Mouse (Mus musculus) liver, embryonic 12.5 days (tissue): ENCODE data around the gene Krtcap2. TPM values are rescaled to one million over a fixed set of nuclear protein-coding genes. Genes with fewer than 3 reads are reported as not detected.
A peak's percentile ranks its signal among the peaks of the same experiment; 100 is the strongest.

Source experiments
- ATAC-seq: fragments of 200-750 bp; cut with Nextera tagmentation; 2 replicates; pipeline ENCODE4 v1.8.0; 2017; ENCODE audit warnings: moderate number of reproducible peaks, mild to moderate bottlenecking, moderate library complexity
- H3K27ac ChIP-seq: fragments of 300-500 bp; sonication (generic); 2 replicates; pipeline ENCODE4 v1.5.1; 2016; ENCODE audit warnings: mild to moderate bottlenecking
- H3K27me3 ChIP-seq: fragments of 300-500 bp; sonication (generic); replicated peaks from 2 replicates; pipeline ENCODE4 v1.6.1; 2016; ENCODE audit warnings: mild to moderate bottlenecking, moderate library complexity
- H3K36me3 ChIP-seq: fragments of 300-500 bp; sonication (generic); 2 replicates; pipeline ENCODE4 v1.6.1; 2016; ENCODE audit warnings: mild to moderate bottlenecking, moderate library complexity
- H3K4me1 ChIP-seq: fragments of 300-500 bp; sonication (generic); 2 replicates; pipeline ENCODE4 v1.6.1; 2016
- H3K4me2 ChIP-seq: fragments of 300-500 bp; sonication (generic); 2 replicates; pipeline ENCODE4 v1.6.1; 2016; ENCODE audit warnings: mild to moderate bottlenecking, moderate library complexity
- H3K4me3 ChIP-seq: fragments of 300-500 bp; sonication (generic); 2 replicates; pipeline ENCODE4 v1.5.1; 2016; ENCODE audit warnings: mild to moderate bottlenecking, moderate library complexity
- H3K9ac ChIP-seq: fragments of 300-500 bp; sonication (generic); 2 replicates; pipeline ENCODE4 v1.6.1; 2016; ENCODE audit warnings: mild to moderate bottlenecking, moderate library complexity
- H3K9me3 ChIP-seq: fragments of 300-500 bp; sonication (generic); replicated peaks from 2 replicates; pipeline ENCODE4 v1.6.1; 2016; ENCODE audit warnings: mild to moderate bottlenecking, moderate library complexity
- WGBS: fragments of 180-500 bp; shearing (Covaris S2); methylation state at CpG from one replicate; pipeline ENCODE4 v1.1.7; 2016; ENCODE audit not compliant: insufficient replicate concordance; 5-methylcytosine and 5-hydroxymethylcytosine counted together
- polyA plus RNA-seq: library from polyadenylated mRNA; unstranded; fragments of >200 nt; fragmentation: Nextera tagmentation; extraction: Ambion mirVana; gene quantifications from 2 replicates; pipeline ENCODE4 v1.2.1, GENCODE M21; 2016

Krtcap2 gene
- polyA plus RNA-seq, 1 experiment from 2014 or later, result 187 TPM

DNA sequence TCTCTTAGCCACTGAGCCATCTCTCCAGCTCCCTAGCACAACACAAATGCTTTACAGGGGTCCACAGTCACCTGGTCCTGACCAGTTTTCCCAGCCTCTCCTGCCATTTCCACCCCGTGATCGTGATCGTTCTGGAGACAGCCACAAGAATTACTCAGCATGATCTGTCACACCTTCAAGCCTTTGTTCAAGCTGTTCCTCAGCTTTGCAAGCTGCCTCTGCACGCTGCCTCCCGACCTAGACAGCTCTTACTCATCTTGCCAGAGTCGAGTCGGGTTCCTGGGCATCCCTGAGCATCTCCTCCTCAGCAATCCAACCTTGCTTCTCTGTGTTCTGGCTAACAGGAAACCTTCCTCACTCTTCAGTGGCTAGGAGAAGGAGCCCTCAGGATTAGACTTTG is 13.3 kb downstream of the Krtcap2 start, which contains the start of gene Dpm3:
Dpm3 (plus strand) TSS at position 283 of the 400 bp plus-strand sequence.
- no peak for ATAC-seq
- H3K4me1 ChIP-seq, result peaks cover 11% of the 10 kb centered on the region; the same call in 1 of the 2 replicates
- no peak within 1 kb of the TSS for H3K9ac ChIP-seq
- no peak within 1 kb of the TSS for H3K27ac ChIP-seq
- H3K9me3 ChIP-seq, result no peaks in the 10 kb centered on the region
- WGBS, result 45% methylated on average over 7 of the region's 7 CpGs
- no peak within 1 kb of the TSS for H3K4me3 ChIP-seq
- no peaks in the 10 kb centered on the region for H3K36me3 ChIP-seq
- H3K4me2 ChIP-seq, result no peak within 1 kb of the TSS
- H3K27me3 ChIP-seq, result peaks cover 47% of the 10 kb centered on the region

DNA sequence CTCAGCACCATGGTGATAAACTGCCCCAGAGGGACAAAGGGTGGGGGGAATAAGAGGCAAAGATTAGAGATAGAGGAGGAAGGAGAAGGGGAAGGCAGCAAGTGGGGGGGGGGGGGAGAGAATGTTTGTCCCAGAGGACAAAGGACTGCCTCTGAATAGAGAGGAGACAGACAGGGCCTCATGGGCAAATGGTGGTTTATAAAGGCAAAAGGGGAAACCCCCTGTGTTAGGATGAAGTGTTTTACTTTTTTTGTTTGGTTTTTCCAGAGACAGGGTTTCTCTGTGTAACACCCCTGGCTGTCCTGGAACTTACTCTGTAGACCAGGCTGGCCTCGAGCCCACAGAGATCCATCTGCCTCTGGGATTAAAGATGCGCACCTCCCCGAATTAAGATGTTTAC is 14.4 kb downstream of the Krtcap2 start:
- H3K9me3 ChIP-seq, result no peaks in the 10 kb centered on the region
- no peak overlapping the region for H3K4me3 ChIP-seq
- no peak overlapping the region for H3K27ac ChIP-seq
- peaks cover 8% of the 10 kb centered on the region; the same call in 1 of the 2 replicates for H3K4me1 ChIP-seq
- no peak overlapping the region for H3K4me2 ChIP-seq
- no peak overlapping the region for H3K9ac ChIP-seq
- H3K36me3 ChIP-seq, result no peaks in the 10 kb centered on the region
- no peak for ATAC-seq
- peaks cover 47% of the 10 kb centered on the region for H3K27me3 ChIP-seq
- WGBS, result 62% methylated on average over 3 of the region's 3 CpGs

GRCm38 (mm10) chr3:89262417-89262816 is 16.7 kb downstream of the Krtcap2 start:
- no peaks in the 10 kb centered on the region for H3K36me3 ChIP-seq
- no peak overlapping the region for H3K9ac ChIP-seq
- WGBS, result 51% methylated on average over 10 of the region's 10 CpGs
- peaks cover 19% of the 10 kb centered on the region for H3K4me1 ChIP-seq
- no peak overlapping the region for H3K4me2 ChIP-seq
- ATAC-seq, result no peak
- no peak overlapping the region for H3K4me3 ChIP-seq
- H3K27ac ChIP-seq, result no peak overlapping the region
- H3K27me3 ChIP-seq, result peaks cover 31% of the 10 kb centered on the region
- no peaks in the 10 kb centered on the region for H3K9me3 ChIP-seq

GRCm38 (mm10) chr3:89266439-89266893 is 20.7 kb downstream of the Krtcap2 start:
- peak overlapping the region; percentile 59 for H3K27ac ChIP-seq
- peak; percentile 87 for ATAC-seq
- WGBS, result 0% methylated on average over 20 of the region's 20 CpGs
- peak overlapping the region; percentile 79 for H3K9ac ChIP-seq
- no peaks in the 10 kb centered on the region for H3K9me3 ChIP-seq
- peaks cover 51% of the 10 kb centered on the region for H3K4me1 ChIP-seq
- 0 out of 2 replicates have a peak, but pooled peaks cover 7% of the 10 kb centered on the region for H3K27me3 ChIP-seq
- peak overlapping the region; percentile 71 for H3K4me3 ChIP-seq
- H3K4me2 ChIP-seq, result peak overlapping the region; percentile 78
- H3K36me3 ChIP-seq, result peaks cover 5% of the 10 kb centered on the region; the same call in 1 of the 2 replicates

DNA sequence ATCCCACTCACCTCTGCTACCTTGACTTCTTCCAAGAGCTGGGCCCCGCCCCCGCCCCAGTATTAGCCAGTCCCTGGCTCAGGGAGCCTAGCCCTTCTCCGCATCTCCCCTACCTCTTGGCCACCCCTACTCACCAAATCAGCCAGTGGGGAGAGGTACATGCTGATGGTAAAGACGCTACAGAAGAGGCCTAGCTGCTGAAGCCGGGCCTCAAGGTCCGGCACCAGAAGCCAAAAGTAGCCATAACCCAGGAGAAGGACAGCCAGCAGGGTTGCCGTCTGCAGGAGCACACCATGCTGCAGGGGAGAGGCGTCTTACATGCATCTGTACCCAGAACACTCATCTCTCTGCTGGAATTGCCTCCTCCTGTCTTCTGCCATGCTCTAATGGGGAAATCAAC is 23.1 kb downstream of the Krtcap2 start:
- Histone ChIP-seq H3K27ac (no peak overlapping the region), H3K4me3 (no peak overlapping the region), H3K27me3 (peaks cover 15% of the 10 kb centered on the region), H3K4me1 (peaks cover 45% of the 10 kb centered on the region), H3K9me3 (no peaks in the 10 kb centered on the region), H3K36me3 (peaks cover 5% of the 10 kb centered on the region; the same call in 1 of the 2 replicates), H3K9ac (no peak overlapping the region), H3K4me2 (peak overlapping the region; percentile 83; the same call in 1 of the 2 replicates)
- no peak for ATAC-seq
- 73% methylated on average over 8 of the region's 8 CpGs for WGBS

- H3K9me3 ChIP-seq, result no peaks in the 10 kb centered on the region
- peaks cover 19% of the 10 kb centered on the region for H3K27me3 ChIP-seq
- peaks cover 45% of the 10 kb centered on the region for H3K4me1 ChIP-seq
- WGBS, result 3% methylated on average over 39 of the region's 39 CpGs
- H3K36me3 ChIP-seq, result peaks cover 5% of the 10 kb centered on the region; the same call in 1 of the 2 replicates
- H3K4me2 ChIP-seq, result peak within 1 kb of the TSS; percentile 83
- peak within 1 kb of the TSS; percentile 67 for H3K4me3 ChIP-seq
- peak within 1 kb of the TSS; percentile 39 for H3K27ac ChIP-seq
- ATAC-seq, result peak; percentile 53
- peak within 1 kb of the TSS; percentile 73 for H3K9ac ChIP-seq
Observed at GRCm38 (mm10) chr3:89270051-89270755, 24.4 kb downstream of the Krtcap2 start, which contains the start of gene Slc50a1. Slc50a1 (minus strand) TSS chr3:89270570.

DNA sequence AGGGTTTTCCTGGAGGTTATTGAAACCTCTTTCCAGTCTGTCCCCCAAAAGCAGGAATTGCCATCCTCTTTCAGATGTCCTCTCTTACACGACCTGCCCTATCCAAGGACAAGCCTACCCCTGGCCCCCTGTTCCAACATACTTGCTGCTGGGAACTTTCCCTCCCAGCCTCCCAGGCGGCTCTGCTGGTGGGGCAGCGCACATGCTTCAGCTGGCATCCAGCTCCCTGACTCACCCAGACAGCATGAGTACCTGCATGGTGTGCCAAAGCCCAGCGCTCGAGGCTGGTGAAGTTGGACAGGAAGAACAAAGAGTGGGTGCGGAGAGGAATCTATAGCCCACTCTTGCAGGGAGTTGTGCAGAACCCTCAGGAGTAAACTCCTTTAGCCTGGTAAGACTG is 25.1 kb downstream of the Krtcap2 start:
- no peak overlapping the region for H3K4me3 ChIP-seq
- H3K27me3 ChIP-seq, result peaks cover 26% of the 10 kb centered on the region
- H3K4me1 ChIP-seq, result peaks cover 43% of the 10 kb centered on the region
- 74% methylated on average over 6 of the region's 6 CpGs for WGBS
- H3K4me2 ChIP-seq, result peak overlapping the region; percentile 83
- H3K27ac ChIP-seq, result no peak overlapping the region
- H3K9me3 ChIP-seq, result no peaks in the 10 kb centered on the region
- peak overlapping the region; percentile 73; the same call in 1 of the 2 replicates for H3K9ac ChIP-seq
- no peak for ATAC-seq
- peaks cover 5% of the 10 kb centered on the region; the same call in 1 of the 2 replicates for H3K36me3 ChIP-seq

- Histone ChIP-seq H3K4me1 (peaks cover 38% of the 10 kb centered on the region), H3K27ac (no peak overlapping the region), H3K4me2 (no peak overlapping the region), H3K36me3 (peaks cover 5% of the 10 kb centered on the region; the same call in 1 of the 2 replicates), H3K27me3 (peaks cover 35% of the 10 kb centered on the region), H3K9ac (no peak overlapping the region), H3K4me3 (no peak overlapping the region), H3K9me3 (no peaks in the 10 kb centered on the region)
- WGBS, result 67% methylated on average over 6 of the region's 6 CpGs
- ATAC-seq, result no peak
Observed at GRCm38 (mm10) chr3:89271760-89272159, 26.0 kb downstream of the Krtcap2 start.

GRCm38 (mm10) chr3:89276061-89276460 is 30.3 kb downstream of the Krtcap2 start:
- WGBS, result 85% methylated on average over 13 of the region's 13 CpGs
- no peak for ATAC-seq
- H3K4me1 ChIP-seq, result peaks cover 42% of the 10 kb centered on the region
- no peak overlapping the region for H3K4me3 ChIP-seq
- no peaks in the 10 kb centered on the region for H3K36me3 ChIP-seq
- H3K4me2 ChIP-seq, result no peak overlapping the region
- H3K9ac ChIP-seq, result no peak overlapping the region
- no peak overlapping the region for H3K27ac ChIP-seq
- H3K27me3 ChIP-seq, result peaks cover 75% of the 10 kb centered on the region
- H3K9me3 ChIP-seq, result no peaks in the 10 kb centered on the region

- Histone ChIP-seq H3K9ac (no peak overlapping the region), H3K27me3 (peaks cover 80% of the 10 kb centered on the region), H3K9me3 (no peaks in the 10 kb centered on the region), H3K4me2 (peak overlapping the region; percentile 69), H3K4me1 (peaks cover 49% of the 10 kb centered on the region), H3K36me3 (no peaks in the 10 kb centered on the region), H3K27ac (no peak overlapping the region), H3K4me3 (peak overlapping the region; percentile 11; the same call in 1 of the 2 replicates)
- no peak for ATAC-seq
- 46% methylated on average over 14 of the region's 14 CpGs for WGBS
Observed at GRCm38 (mm10) chr3:89277281-89278021, 31.7 kb downstream of the Krtcap2 start.

DNA sequence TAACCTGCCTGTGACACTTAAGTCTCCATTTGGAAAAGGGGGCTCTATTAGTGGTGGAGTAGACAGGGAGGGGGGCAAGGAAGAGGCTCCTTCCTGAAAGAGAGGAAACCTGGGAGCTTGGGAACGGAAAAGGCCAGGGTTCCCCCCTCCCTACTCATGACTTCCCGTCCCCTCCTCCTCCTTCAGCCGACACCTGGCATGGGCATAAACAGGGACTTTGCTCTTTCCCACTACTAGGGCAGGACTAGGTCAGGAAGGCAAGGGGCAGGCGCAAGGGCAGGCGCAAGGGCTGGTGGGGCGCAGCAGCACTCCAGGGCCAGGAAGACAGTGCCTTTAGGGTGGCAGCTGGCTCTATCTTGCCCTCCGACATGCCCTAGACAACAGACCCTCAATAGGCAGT is 32.3 kb downstream of the Krtcap2 start:
- ATAC-seq, result no peak
- 55% methylated on average over 7 of the region's 7 CpGs for WGBS
- no peak overlapping the region for H3K9ac ChIP-seq
- no peaks in the 10 kb centered on the region for H3K9me3 ChIP-seq
- peak overlapping the region; percentile 50 for H3K4me3 ChIP-seq
- H3K27ac ChIP-seq, result 0 out of 2 replicates have a peak overlapping the region, but pooled peaks have one; percentile 8
- peaks cover 49% of the 10 kb centered on the region for H3K4me1 ChIP-seq
- peaks cover 82% of the 10 kb centered on the region for H3K27me3 ChIP-seq
- H3K4me2 ChIP-seq, result peak overlapping the region; percentile 69
- H3K36me3 ChIP-seq, result no peaks in the 10 kb centered on the region
